Mouse (Mus musculus) embryonic fibroblast, embryonic 13.5 days (primary cell): ENCODE measurements around the gene Efhd2. TPM values are rescaled to one million over a fixed set of nuclear protein-coding genes. Genes with fewer than 3 reads are reported as not detected.

Source experiments
- H3K27ac ChIP-seq: 2 replicates; pipeline ENCODE4 v1.5.1; 2012; ENCODE audit warnings: low read length, control low read depth, inconsistent platforms; ENCODE audit not compliant: insufficient read depth
- H3K4me1 ChIP-seq: 2 replicates; pipeline ENCODE4 v1.6.1; 2011; ENCODE audit warnings: low read length; ENCODE audit not compliant: control insufficient read depth, insufficient read depth
- H3K4me3 ChIP-seq: 2 replicates; pipeline ENCODE4 v1.5.1; 2011; ENCODE audit warnings: mild to moderate bottlenecking, control low read depth, low read length; ENCODE audit not compliant: insufficient read depth
- CTCF ChIP-seq: IDR thresholded peaks from 2 replicates; pipeline ENCODE4 v1.5.1; 2011; ENCODE audit warnings: mild to moderate bottlenecking, control low read depth, low read length, moderate library complexity, borderline replicate concordance; ENCODE audit not compliant: insufficient read depth
- POLR2A ChIP-seq: IDR thresholded peaks from 2 replicates; pipeline ENCODE4 v1.6.1; 2011; ENCODE audit warnings: low read depth, mild to moderate bottlenecking, control low read depth, low read length, moderate library complexity
- polyA plus RNA-seq: library from polyadenylated mRNA; stranded (reverse); fragments of >200 nt; gene quantifications from 2 replicates; pipeline ENCODE4 v1.2.4, GENCODE M21; 2011; ENCODE audit warnings: low read depth; ENCODE audit not compliant: missing spikeins, insufficient read length

Gene Efhd2
- polyA plus RNA-seq, 1 experiment, result 25.3 TPM

- Histone ChIP-seq H3K4me1 (0 out of 2 replicates have a peak, but pooled peaks cover 2% of the 10 kb centered on the region), H3K4me3 (no peak overlapping the region), H3K27ac (no peak overlapping the region)
- TF ChIP-seq CTCF (no peak), POLR2A (no peak)
Measured at GRCm38 (mm10) chr4:141830381-141830780, 44.3 kb downstream of the Efhd2 start.

GRCm38 (mm10) chr4:141828177-141828576 lies 46.5 kb downstream of the Efhd2 start:
- no peak for TF ChIP-seq CTCF
- no peak for TF ChIP-seq POLR2A
- Histone ChIP-seq H3K4me3 (no peak overlapping the region), H3K27ac (no peak overlapping the region), H3K4me1 (no peaks in the 10 kb centered on the region)

GRCm38 (mm10) chr4:141827401-141827800 lies 47.3 kb downstream of the Efhd2 start:
- TF ChIP-seq CTCF, result no peak
- no peak for TF ChIP-seq POLR2A
- H3K27ac ChIP-seq, result no peak overlapping the region
- no peaks in the 10 kb centered on the region for H3K4me1 ChIP-seq
- no peak overlapping the region for H3K4me3 ChIP-seq

GRCm38 (mm10) chr4:141826060-141826459 lies 48.7 kb downstream of the Efhd2 start, which contains the start of gene Cela2a:
Cela2a (minus strand) TSS chr4:141826160.
- no peak for TF ChIP-seq CTCF
- TF ChIP-seq POLR2A, result no peak
- H3K4me3 ChIP-seq, result no peak within 1 kb of the TSS
- no peak within 1 kb of the TSS for H3K27ac ChIP-seq
- H3K4me1 ChIP-seq, result no peaks in the 10 kb centered on the region

- no peak overlapping the region for H3K4me3 ChIP-seq
- TF ChIP-seq CTCF (no peak), POLR2A (no peak)
- no peaks in the 10 kb centered on the region for H3K4me1 ChIP-seq
- H3K27ac ChIP-seq, result no peak overlapping the region
Measured at GRCm38 (mm10) chr4:141822979-141823378, 51.7 kb downstream of the Efhd2 start.

GRCm38 (mm10) chr4:141822089-141822488 lies 52.6 kb downstream of the Efhd2 start:
- TF ChIP-seq POLR2A (no peak), CTCF (no peak)
- Histone ChIP-seq H3K4me3 (no peak overlapping the region), H3K4me1 (no peaks in the 10 kb centered on the region), H3K27ac (no peak overlapping the region)

GRCm38 (mm10) chr4:141821178-141821577 lies 53.5 kb downstream of the Efhd2 start:
- TF ChIP-seq POLR2A (no peak), CTCF (no peak)
- Histone ChIP-seq H3K27ac (no peak overlapping the region), H3K4me3 (no peak overlapping the region), H3K4me1 (no peaks in the 10 kb centered on the region)

- no peaks in the 10 kb centered on the region for H3K4me1 ChIP-seq
- H3K27ac ChIP-seq, result no peak overlapping the region
- TF ChIP-seq POLR2A (no peak), CTCF (no peak)
- no peak overlapping the region for H3K4me3 ChIP-seq
Measured at GRCm38 (mm10) chr4:141819316-141819715, 55.4 kb downstream of the Efhd2 start.

GRCm38 (mm10) chr4:141818861-141819260 lies 55.9 kb downstream of the Efhd2 start:
- H3K27ac ChIP-seq, result no peak overlapping the region
- H3K4me1 ChIP-seq, result no peaks in the 10 kb centered on the region
- no peak overlapping the region for H3K4me3 ChIP-seq
- no peak for TF ChIP-seq POLR2A
- TF ChIP-seq CTCF, result no peak

GRCm38 (mm10) chr4:141817706-141818105 lies 57.0 kb downstream of the Efhd2 start:
- TF ChIP-seq CTCF (no peak), POLR2A (no peak)
- no peak overlapping the region for H3K27ac ChIP-seq
- H3K4me3 ChIP-seq, result no peak overlapping the region
- H3K4me1 ChIP-seq, result no peaks in the 10 kb centered on the region
